Mouse (Mus musculus) hindbrain, embryonic 16.5 days (tissue): ENCODE results near the gene Anapc15. TPM values are rescaled to one million over a fixed set of nuclear protein-coding genes. Genes with fewer than 3 reads are reported as not detected.

Experiments used
- ATAC-seq: fragments of 200-750 bp; cut with Nextera tagmentation; 2 replicates; pipeline ENCODE4 v1.8.0; 2017; ENCODE audit warnings: moderate TSS enrichment, moderate library complexity
- H3K27ac ChIP-seq: fragments of 300-500 bp; sonication (generic); 2 replicates; pipeline ENCODE4 v1.5.1; 2014; ENCODE audit warnings: low read depth, mild to moderate bottlenecking, control low read depth, low read length, moderate library complexity
- H3K27me3 ChIP-seq: fragments of 300-500 bp; sonication (generic); replicated peaks from 2 replicates; pipeline ENCODE4 v1.6.1; 2014; ENCODE audit warnings: low read length; ENCODE audit not compliant: control insufficient read depth, insufficient read depth
- H3K36me3 ChIP-seq: fragments of 300-500 bp; sonication (generic); 2 replicates; pipeline ENCODE4 v1.6.1; 2014; ENCODE audit warnings: mild to moderate bottlenecking, low read length, moderate library complexity, mixed read lengths; ENCODE audit not compliant: control insufficient read depth, insufficient read depth
- H3K4me1 ChIP-seq: fragments of 300-500 bp; sonication (generic); 2 replicates; pipeline ENCODE4 v1.6.1; 2014; ENCODE audit warnings: low read depth, low read length; ENCODE audit not compliant: control insufficient read depth, insufficient read depth
- H3K4me2 ChIP-seq: fragments of 300-500 bp; sonication (generic); 2 replicates; pipeline ENCODE4 v1.6.1; 2014; ENCODE audit warnings: mild to moderate bottlenecking, low read length, control low read depth, moderate library complexity
- H3K4me3 ChIP-seq: fragments of 300-500 bp; sonication (generic); 2 replicates; pipeline ENCODE4 v1.5.1; 2014; ENCODE audit warnings: mild to moderate bottlenecking, low read length, control low read depth, moderate library complexity
- H3K9ac ChIP-seq: fragments of 300-500 bp; sonication (generic); 2 replicates; pipeline ENCODE4 v1.6.1; 2014; ENCODE audit warnings: low read depth, mild to moderate bottlenecking, control low read depth, low read length, moderate library complexity
- H3K9me3 ChIP-seq: fragments of 300-500 bp; sonication (generic); 2 replicates; pipeline ENCODE4 v1.6.1; 2014; ENCODE audit warnings: mild to moderate bottlenecking, low read length, moderate library complexity; ENCODE audit not compliant: control insufficient read depth
- WGBS: fragments of 180-500 bp; shearing (Covaris S2); extraction: QIAGEN DNeasy Blood & Tissue Kit; methylation state at CpG from one replicate; pipeline ENCODE4 v1.1.7; 2014; 5-methylcytosine and 5-hydroxymethylcytosine counted together
- polyA plus RNA-seq: library from polyadenylated mRNA; unstranded; fragments of >200 nt; fragmentation: Nextera tagmentation; extraction: Ambion mirVana; gene quantifications from 2 replicates; pipeline ENCODE4 v1.2.1, GENCODE M21; 2015

The Anapc15 gene
- polyA plus RNA-seq, 1 experiment from 2014 or later: 72.2 TPM

DNA sequence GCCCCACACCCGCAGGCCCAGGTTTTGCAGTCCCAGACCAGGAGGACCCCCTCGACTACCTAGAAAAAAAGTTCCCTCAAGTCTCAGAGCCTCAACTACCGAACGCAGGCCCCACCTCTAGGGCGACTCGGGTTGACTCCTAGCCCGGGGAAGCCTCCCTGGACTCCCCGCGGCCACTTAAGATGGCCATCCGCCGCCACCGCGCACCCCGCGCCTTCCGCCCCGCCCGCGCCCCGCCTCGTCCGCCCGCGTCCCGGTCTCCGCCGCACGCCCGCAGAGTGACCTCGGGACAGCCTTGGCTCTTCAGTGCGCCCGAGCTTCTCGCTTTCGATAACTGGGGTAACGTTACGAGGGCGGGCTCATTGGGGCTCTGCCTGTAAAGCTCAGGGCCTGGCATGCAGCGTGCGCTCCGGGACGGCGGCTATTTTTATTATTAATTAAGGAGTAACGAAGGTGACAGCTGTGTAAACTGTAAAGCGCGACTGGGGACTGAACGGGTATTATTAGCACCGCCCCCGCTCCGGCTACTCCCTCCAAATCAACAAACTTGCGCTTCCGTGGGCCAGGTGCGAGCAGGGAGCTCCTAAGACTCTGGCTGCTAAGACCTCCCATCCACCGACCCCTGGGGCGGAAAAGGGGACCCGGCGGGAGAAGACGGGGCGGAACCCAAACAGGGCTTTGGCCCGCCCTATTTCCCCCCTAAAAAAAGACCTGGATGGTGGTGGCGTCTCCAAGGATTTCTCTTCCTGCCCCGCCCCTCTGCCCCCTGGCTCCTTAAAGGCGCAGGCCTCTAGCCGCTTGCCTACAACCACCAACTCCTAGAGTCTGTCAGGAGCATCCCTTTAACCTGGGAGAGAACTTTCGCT lies 25.7 kb upstream of the Anapc15 start, which contains the start of gene Inppl1:
TSS of gene Inppl1 (minus strand) at position 624 of the 866 bp plus-strand sequence.
- WGBS: under 1% methylated on average over 63 of the region's 64 CpGs
- H3K4me2 ChIP-seq: peak within 1 kb of the TSS; percentile 99
- peaks cover 21% of the 10 kb centered on the region for H3K4me1 ChIP-seq
- H3K27ac ChIP-seq: peak within 1 kb of the TSS; percentile 69
- peak within 1 kb of the TSS; percentile 72 for H3K4me3 ChIP-seq
- H3K27me3 ChIP-seq: no peaks in the 10 kb centered on the region
- ATAC-seq: peak; percentile 79
- H3K36me3 ChIP-seq: no peaks in the 10 kb centered on the region
- H3K9me3 ChIP-seq: no peaks in the 10 kb centered on the region
- H3K9ac ChIP-seq: peak within 1 kb of the TSS; percentile 80

DNA sequence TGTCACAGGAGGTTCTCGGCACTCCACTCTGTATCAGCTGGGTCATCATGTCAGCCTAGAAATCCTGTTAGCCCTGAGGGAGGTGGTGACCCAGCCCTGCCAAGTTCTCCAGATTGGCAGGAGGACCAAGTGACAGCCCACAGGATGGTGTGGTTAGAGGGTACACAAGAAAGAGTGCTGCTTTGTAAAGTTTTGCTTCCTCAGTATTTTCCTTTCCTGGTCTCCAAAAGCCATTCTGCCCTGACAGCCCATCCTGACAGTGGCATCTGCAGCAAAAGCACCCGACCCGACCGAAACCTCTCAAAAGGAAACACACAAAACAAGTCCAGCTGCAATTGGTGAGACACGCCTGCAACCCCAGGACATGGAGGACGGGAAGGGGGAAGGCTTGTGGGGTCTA lies 19.3 kb upstream of the Anapc15 start:
- H3K4me1 ChIP-seq: no peaks in the 10 kb centered on the region
- WGBS: 74% methylated on average over 6 of the region's 6 CpGs
- no peaks in the 10 kb centered on the region for H3K27me3 ChIP-seq
- H3K9me3 ChIP-seq: no peaks in the 10 kb centered on the region
- no peak overlapping the region for H3K4me3 ChIP-seq
- H3K4me2 ChIP-seq: no peak overlapping the region
- no peak overlapping the region for H3K27ac ChIP-seq
- no peak for ATAC-seq
- H3K36me3 ChIP-seq: no peaks in the 10 kb centered on the region
- no peak overlapping the region for H3K9ac ChIP-seq

DNA sequence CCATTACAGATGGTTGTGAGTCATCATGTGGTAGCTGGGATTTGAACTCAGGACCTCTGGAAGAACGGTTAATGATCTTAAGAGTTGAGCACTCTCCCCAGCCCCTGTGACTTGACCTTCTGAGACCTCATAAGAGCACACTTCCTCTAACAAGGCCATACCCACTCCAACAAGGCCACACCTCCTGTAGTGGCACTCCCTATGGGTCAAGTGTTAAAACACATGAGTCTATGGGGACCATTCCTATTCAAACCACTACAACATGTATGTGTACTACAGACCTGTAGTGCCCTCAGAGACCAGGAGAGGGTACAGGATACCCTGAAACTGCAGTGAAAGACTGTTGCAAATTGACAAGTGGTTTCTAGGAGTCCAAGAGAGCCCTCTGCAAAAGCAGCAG lies 15.6 kb upstream of the Anapc15 start:
- no peak for ATAC-seq
- Histone ChIP-seq H3K27ac (no peak overlapping the region), H3K4me1 (no peaks in the 10 kb centered on the region), H3K4me2 (no peak overlapping the region), H3K9me3 (no peaks in the 10 kb centered on the region), H3K4me3 (no peak overlapping the region), H3K36me3 (no peaks in the 10 kb centered on the region), H3K27me3 (no peaks in the 10 kb centered on the region), H3K9ac (no peak overlapping the region)
- 88% methylated on average over 1 of the region's 1 CpGs for WGBS

DNA sequence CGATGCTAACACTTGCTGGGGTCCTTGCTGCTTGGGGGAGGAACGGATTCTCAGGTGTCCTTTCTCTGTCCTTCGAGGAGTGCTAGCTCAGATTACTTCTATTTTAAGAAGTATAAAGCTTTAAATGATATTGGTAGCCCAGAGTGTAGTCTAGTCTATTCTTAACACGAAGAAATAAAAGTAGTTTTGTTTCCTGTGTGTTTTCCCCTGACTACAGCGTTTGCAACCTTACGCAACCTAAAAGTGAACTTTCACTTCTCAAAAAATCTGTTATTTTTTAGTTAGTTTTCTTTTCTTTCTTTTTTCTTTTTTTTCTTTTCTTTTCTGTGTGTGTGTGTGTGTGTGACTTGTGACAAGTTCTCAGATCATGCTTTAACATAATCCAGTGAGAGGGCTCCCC lies 11.8 kb upstream of the Anapc15 start:
- Histone ChIP-seq H3K27me3 (no peaks in the 10 kb centered on the region), H3K4me3 (no peak overlapping the region), H3K9me3 (no peaks in the 10 kb centered on the region), H3K4me1 (no peaks in the 10 kb centered on the region), H3K4me2 (no peak overlapping the region), H3K9ac (no peak overlapping the region), H3K27ac (no peak overlapping the region), H3K36me3 (no peaks in the 10 kb centered on the region)
- 85% methylated on average over 6 of the region's 6 CpGs for WGBS
- ATAC-seq: no peak

DNA sequence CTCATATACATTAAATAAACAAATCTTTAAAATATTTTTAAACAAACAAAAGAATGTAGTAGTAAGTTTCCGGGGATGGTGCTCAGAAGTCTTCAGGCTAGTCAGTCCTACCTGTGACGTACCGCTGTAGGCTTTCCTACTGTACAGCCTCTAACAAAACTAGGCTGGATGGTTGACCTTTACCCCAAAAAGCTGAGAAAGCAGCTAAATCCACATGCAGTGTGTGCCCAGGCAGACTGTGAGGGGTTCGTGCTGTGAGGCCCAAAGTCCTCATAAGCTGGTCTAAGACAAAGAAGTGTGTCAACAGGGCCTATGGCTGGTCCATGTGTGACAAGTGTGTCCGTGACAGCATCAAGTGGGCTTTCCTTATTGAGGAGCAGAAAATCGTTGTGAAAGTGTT lies 10.7 kb upstream of the Anapc15 start:
- Histone ChIP-seq H3K9ac (no peak overlapping the region), H3K4me3 (no peak overlapping the region), H3K4me1 (no peaks in the 10 kb centered on the region), H3K27ac (no peak overlapping the region), H3K4me2 (no peak overlapping the region), H3K27me3 (no peaks in the 10 kb centered on the region), H3K9me3 (no peaks in the 10 kb centered on the region), H3K36me3 (no peaks in the 10 kb centered on the region)
- no peak for ATAC-seq
- WGBS: 86% methylated on average over 6 of the region's 6 CpGs

DNA sequence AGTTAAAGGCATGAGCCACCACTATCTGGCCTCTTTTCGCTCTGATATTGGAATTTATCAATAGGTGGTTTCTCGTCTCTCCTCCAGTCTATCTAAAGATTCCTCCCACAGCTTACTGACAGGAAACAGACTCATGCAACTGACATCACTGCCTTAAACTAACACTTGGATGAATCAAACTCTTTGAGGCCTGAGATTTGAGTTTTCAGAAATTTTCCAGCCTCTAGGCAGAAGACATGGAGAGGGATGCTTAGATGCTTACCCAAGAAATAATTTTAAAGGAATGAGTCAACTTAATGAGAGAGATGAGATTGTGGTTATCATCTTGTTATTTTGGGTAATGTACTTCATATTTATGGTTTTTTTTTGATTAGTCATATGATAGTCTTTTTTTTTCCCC lies 9.7 kb upstream of the Anapc15 start:
- Histone ChIP-seq H3K4me2 (no peak overlapping the region), H3K9ac (no peak overlapping the region), H3K27ac (no peak overlapping the region), H3K4me3 (no peak overlapping the region), H3K36me3 (no peaks in the 10 kb centered on the region), H3K4me1 (no peaks in the 10 kb centered on the region), H3K27me3 (no peaks in the 10 kb centered on the region), H3K9me3 (no peaks in the 10 kb centered on the region)
- WGBS: 85% methylated on average over 2 of the region's 2 CpGs
- ATAC-seq: no peak

DNA sequence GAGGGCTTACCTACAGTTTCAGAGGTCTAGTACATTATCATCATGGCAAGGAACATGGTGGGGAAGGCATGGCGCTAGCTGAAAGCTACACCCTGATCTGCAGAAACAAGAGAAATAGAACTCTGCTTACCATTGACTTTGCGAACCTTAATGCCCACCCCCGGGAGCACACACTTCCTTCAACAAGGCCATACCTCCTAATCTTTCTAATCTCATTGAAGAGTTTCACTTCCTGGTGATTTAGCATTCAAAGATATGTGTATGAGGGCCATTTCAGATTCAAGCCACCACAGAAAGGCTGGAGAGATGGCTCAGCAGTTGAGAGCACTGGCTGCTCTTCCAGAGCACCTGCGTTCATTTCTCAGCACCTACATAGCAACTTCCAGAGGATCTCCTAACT lies 6.4 kb upstream of the Anapc15 start, which contains the start of gene Folr2:
TSS of gene Folr2 (minus strand) at position 101 of the 400 bp plus-strand sequence.
- H3K4me1 ChIP-seq: no peaks in the 10 kb centered on the region
- H3K27ac ChIP-seq: no peak within 1 kb of the TSS
- no peak for ATAC-seq
- no peak within 1 kb of the TSS for H3K4me2 ChIP-seq
- 91% methylated on average over 4 of the region's 4 CpGs for WGBS
- no peaks in the 10 kb centered on the region for H3K27me3 ChIP-seq
- no peaks in the 10 kb centered on the region for H3K36me3 ChIP-seq
- no peak within 1 kb of the TSS for H3K4me3 ChIP-seq
- no peaks in the 10 kb centered on the region for H3K9me3 ChIP-seq
- no peak within 1 kb of the TSS for H3K9ac ChIP-seq

DNA sequence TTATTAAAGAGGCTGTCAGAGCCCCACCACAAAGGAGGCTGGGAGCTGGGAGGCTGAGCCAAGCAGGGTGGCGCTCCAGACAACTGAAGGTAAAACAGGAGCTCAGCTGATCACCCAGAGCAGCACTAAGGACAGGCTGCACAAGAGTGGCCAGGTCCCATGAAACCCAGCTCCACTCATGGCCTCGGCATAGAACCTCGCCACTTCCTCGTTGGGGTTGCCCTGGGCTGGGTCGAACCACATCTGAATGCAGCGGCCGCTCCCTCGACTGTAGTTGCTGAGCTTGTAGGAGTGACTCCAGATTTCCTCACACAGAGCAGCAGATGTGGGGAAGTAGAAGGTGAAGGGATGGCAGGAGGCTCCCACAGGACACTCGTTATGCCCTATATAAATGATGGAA lies 5.2 kb upstream of the Anapc15 start:
- H3K4me1 ChIP-seq: no peaks in the 10 kb centered on the region
- no peaks in the 10 kb centered on the region for H3K9me3 ChIP-seq
- WGBS: 87% methylated on average over 9 of the region's 9 CpGs
- H3K4me3 ChIP-seq: no peak overlapping the region
- H3K4me2 ChIP-seq: no peak overlapping the region
- H3K9ac ChIP-seq: no peak overlapping the region
- ATAC-seq: no peak
- H3K27me3 ChIP-seq: no peaks in the 10 kb centered on the region
- H3K27ac ChIP-seq: no peak overlapping the region
- H3K36me3 ChIP-seq: no peaks in the 10 kb centered on the region

DNA sequence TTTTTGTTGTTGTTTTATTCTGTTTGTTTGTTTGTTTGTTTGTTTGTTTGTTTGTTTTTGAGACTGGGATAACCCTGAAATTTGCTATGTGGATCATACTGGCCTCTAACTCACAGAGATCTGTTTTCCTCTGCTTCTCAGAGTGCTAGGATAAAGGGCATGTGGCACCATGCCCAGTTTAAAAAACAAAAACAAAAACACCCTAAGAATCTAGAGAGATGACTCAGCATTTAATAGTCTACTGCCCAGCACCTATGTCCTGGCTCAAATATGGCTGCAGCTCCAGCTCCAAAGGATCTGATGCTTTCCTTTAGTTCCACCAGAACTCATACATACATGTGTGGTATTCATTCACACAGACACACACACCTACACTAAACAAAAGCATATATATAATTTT lies 2.5 kb upstream of the Anapc15 start:
- H3K27me3 ChIP-seq: no peaks in the 10 kb centered on the region
- no peaks in the 10 kb centered on the region for H3K9me3 ChIP-seq
- ATAC-seq: no peak
- no peaks in the 10 kb centered on the region for H3K36me3 ChIP-seq
- no peak overlapping the region for H3K4me3 ChIP-seq
- no peak overlapping the region for H3K9ac ChIP-seq
- H3K27ac ChIP-seq: no peak overlapping the region
- H3K4me1 ChIP-seq: no peaks in the 10 kb centered on the region
- H3K4me2 ChIP-seq: no peak overlapping the region
